Mouse (Mus musculus) brain, embryonic 14.5 days (tissue): Measurements from ENCODE around the gene 2410131K14Rik.

ENCODE experiments used
- CTCF ChIP-seq: fragments of 200-500 bp; IDR thresholded peaks from 2 replicates; pipeline ENCODE4 v1.5.1; 2012; ENCODE audit warnings: inconsistent platforms, mild to moderate bottlenecking, moderate library complexity, borderline replicate concordance; ENCODE audit not compliant: insufficient read depth, insufficient read length; ENCODE audit errors: extremely low read depth
- POLR2A ChIP-seq: fragments of 200-500 bp; IDR thresholded peaks from 2 replicates; pipeline ENCODE4 v1.6.1; 2012; ENCODE audit warnings: mild to moderate bottlenecking, inconsistent platforms, borderline replicate concordance; ENCODE audit not compliant: poor library complexity, insufficient read depth, insufficient read length, severe bottlenecking; ENCODE audit errors: extremely low read depth

DNA sequence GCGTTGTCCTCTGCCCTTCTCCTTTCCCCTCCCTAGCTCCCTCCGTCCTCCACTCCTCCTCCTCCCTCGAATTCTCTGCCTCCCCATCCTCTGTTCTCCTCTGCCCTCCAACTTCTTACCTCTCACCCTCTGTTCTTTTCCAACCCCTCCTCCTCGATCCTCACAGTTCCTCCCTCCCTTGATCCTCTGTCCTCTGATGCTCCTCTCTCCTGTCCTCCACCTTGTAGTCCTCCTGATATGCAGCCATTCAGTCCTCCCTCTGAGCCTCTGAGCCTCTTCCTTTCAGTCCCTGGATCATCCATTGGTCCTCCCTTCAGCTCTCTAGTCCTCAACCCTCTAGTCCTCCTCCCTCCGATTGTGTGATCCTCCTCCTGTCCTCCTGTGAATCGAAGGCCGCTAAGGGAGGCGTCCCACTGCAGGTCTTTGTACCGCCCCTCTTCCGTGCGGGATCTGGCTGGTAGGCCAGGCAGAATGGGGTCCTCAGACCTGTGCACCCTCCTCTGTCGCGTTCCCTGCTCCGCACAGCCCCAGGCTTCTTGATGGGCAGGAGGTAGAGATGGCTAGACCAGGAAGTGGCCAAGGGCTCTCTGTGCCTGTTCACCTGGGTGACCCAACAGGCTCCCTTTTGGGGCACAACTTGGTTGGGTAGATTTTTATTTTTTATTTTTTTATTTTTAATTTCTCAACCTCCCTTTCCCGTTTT, 730 bp downstream of the 2410131K14Rik start:
- no peak for TF ChIP-seq CTCF
- TF ChIP-seq POLR2A, result no peak
